Mouse (Mus musculus) C2C12 (cell line): ENCODE measurements around the gene Map3k20. TPM values are rescaled to one million over a fixed set of nuclear protein-coding genes. Genes with fewer than 3 reads are reported as not detected.

ENCODE experiments used
- H3K27me3 ChIP-seq: one replicate; pipeline ENCODE4 v1.6.1; 2011; ENCODE audit not compliant: control insufficient read depth, insufficient read depth, insufficient read length
- H3K36me3 ChIP-seq: one replicate; pipeline ENCODE4 v1.6.1; 2011; ENCODE audit not compliant: control insufficient read depth, insufficient read depth
- H3K4me3 ChIP-seq: one replicate; pipeline ENCODE4 v1.5.1; 2011; ENCODE audit warnings: mild to moderate bottlenecking, control low read depth; ENCODE audit not compliant: poor library complexity, insufficient read depth, severe bottlenecking
- H3K79me2 ChIP-seq: one replicate; pipeline ENCODE4 v1.6.1; 2011; ENCODE audit not compliant: control insufficient read depth, insufficient read depth
- H3K79me3 ChIP-seq: one replicate; pipeline ENCODE4 v1.6.1; 2011; ENCODE audit warnings: low read depth, control low read depth
- H3ac ChIP-seq: one replicate; pipeline ENCODE3; 2011; ENCODE audit warnings: low read depth; ENCODE audit not compliant: control insufficient read depth, insufficient read length
- CEBPB ChIP-seq: IDR thresholded peaks from one replicate; pipeline ENCODE4 v1.6.1; 2011; ENCODE audit warnings: low read depth, mild to moderate bottlenecking, control low read depth, moderate library complexity
- CTCF ChIP-seq: IDR thresholded peaks from one replicate; pipeline ENCODE4 v1.5.1; 2011; ENCODE audit not compliant: control insufficient read depth, insufficient read depth, insufficient read length
- FOSL1 ChIP-seq: IDR thresholded peaks from one replicate; pipeline ENCODE4 v1.8.0; 2011; ENCODE audit warnings: mild to moderate bottlenecking, low read length; ENCODE audit not compliant: poor library complexity, insufficient read depth, severe bottlenecking
- MAX ChIP-seq: IDR thresholded peaks from one replicate; pipeline ENCODE4 v1.6.1; 2011; ENCODE audit warnings: mild to moderate bottlenecking, control low read depth
- MYOD1 ChIP-seq: IDR thresholded peaks from one replicate; pipeline ENCODE4 v1.6.1; 2011; ENCODE audit warnings: low read depth; ENCODE audit not compliant: control insufficient read depth, insufficient read length
- MYOG ChIP-seq: IDR thresholded peaks from one replicate; pipeline ENCODE4 v1.6.1; 2011; ENCODE audit not compliant: control insufficient read depth, insufficient read length; ENCODE audit errors: extremely low read depth
- USF1 ChIP-seq: IDR thresholded peaks from one replicate; pipeline ENCODE4 v1.6.1; 2011; ENCODE audit warnings: low read depth, mild to moderate bottlenecking, control low read depth, moderate library complexity
- polyA plus RNA-seq: library from polyadenylated mRNA; unstranded; fragments of >200 nt; fragmentation: generic; extraction: Trizol; gene quantifications from one replicate; pipeline ENCODE4 v1.2.1, GENCODE M21; 2012; ENCODE audit warnings: missing spikeins

Gene Map3k20
- polyA plus RNA-seq, 1 experiment, result 19.5 TPM

DNA sequence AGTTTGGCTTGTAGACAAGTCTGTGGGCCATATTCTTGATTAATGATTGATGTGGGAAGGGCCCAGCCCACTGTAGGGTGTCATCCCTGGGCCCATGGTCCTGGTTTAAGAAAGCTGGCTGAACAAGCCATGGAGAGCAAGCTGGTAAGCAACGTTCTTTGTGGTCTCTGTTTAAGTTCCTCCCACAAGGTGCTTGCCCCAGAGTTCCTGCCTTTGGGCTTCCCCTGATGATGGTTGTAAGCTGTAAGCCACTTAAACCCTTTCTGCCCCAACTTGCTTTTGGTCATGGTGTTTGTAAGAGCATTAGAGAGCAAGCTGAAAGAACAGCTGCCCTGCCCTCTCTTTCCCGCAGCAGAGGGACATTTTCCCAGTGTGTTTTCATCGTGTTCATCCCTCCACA, 43.0 kb downstream of the Map3k20 start:
- Histone ChIP-seq H3K79me2 (peaks cover 91% of the 10 kb centered on the region), H3K27me3 (no peaks in the 10 kb centered on the region), H3ac (no peak overlapping the region), H3K79me3 (peaks cover 30% of the 10 kb centered on the region), H3K4me3 (no peak overlapping the region), H3K36me3 (peaks cover 44% of the 10 kb centered on the region)
- TF ChIP-seq USF1 (no peak), MYOD1 (no peak), FOSL1 (no peak), CEBPB (no peak), CTCF (no peak), MAX (no peak), MYOG (no peak)

DNA sequence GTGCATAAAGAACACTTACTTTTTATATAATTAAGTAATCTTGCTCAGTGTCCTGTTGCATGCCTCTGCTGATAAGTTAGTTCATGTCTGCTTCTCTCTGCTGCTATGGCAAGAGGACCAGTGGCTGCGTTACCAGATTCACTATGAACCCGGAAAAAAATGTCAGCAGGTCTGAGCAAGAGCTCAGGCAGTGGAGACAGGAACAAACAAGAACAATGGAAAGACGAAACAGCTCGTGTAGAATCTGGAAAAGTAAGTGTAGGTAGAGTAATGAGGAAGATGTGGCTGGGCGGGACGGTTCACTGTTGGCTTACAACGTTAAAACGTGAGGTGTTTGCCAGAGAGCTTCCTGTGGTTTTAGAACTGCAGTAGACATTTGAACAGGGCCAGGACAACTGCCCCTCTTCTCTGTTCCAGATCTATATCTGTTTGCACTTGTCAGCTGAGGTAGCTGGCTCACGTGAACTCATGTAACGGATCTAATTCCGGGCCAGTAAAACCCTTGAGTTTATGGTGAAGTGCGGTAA, 45.6 kb downstream of the Map3k20 start:
- TF ChIP-seq FOSL1 (no peak), CTCF (no peak), MAX (no peak), MYOD1 (no peak), MYOG (no peak), USF1 (no peak), CEBPB (no peak)
- Histone ChIP-seq H3K4me3 (no peak overlapping the region), H3K27me3 (no peaks in the 10 kb centered on the region), H3K36me3 (peaks cover 37% of the 10 kb centered on the region), H3ac (no peak overlapping the region), H3K79me3 (peaks cover 18% of the 10 kb centered on the region), H3K79me2 (peaks cover 88% of the 10 kb centered on the region)

DNA sequence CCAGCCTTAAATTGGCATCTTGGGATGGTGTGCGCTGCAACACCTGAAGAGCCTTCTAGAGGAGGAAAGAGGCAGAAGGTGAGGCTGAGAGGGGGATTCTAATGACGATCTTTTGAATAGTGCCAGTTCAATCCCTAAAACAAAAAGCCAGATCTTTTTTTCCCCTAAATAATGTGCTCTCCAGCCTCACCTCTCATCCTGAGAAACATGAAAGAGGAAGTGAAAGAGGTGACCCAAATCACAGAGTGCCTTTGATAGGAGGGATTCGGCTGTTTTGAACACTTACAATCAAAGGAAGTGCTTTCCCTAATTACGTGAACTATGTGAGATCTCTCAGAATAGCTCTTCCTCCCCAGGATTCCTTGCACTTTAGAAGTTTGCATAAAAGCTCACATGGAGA, 46.6 kb downstream of the Map3k20 start:
- TF ChIP-seq FOSL1, result no peak
- no peak for TF ChIP-seq CEBPB
- no peak for TF ChIP-seq CTCF
- no peak for TF ChIP-seq MYOG
- no peak for TF ChIP-seq USF1
- TF ChIP-seq MAX, result no peak
- no peak for TF ChIP-seq MYOD1
- Histone ChIP-seq H3ac (no peak overlapping the region), H3K36me3 (peaks cover 33% of the 10 kb centered on the region)

DNA sequence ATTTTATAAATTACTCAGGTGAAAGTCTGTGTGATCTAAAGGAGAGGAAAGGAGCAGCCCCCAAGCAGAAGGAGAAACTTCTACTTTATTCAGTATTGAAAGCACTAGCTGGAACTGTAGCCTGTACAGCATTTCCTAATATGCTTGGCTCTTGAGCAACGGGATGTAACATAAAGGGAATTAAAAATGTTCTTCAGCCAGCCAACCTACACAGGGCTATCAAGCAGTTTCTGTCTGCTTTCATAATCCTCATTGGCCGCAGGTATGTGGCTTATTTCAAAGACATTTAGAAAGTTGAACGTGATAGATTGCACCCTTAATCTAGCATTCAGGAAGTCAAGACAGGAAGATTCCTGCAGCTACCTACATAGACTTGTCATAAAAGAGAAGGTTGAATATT, 47.8 kb downstream of the Map3k20 start:
- Histone ChIP-seq H3K36me3 (peaks cover 31% of the 10 kb centered on the region), H3K79me2 (peaks cover 75% of the 10 kb centered on the region), H3K4me3 (no peak overlapping the region), H3K27me3 (no peaks in the 10 kb centered on the region), H3K79me3 (peaks cover 14% of the 10 kb centered on the region), H3ac (no peak overlapping the region)
- no peak for TF ChIP-seq FOSL1
- TF ChIP-seq MYOG, result no peak
- TF ChIP-seq MAX, result no peak
- TF ChIP-seq USF1, result no peak
- no peak for TF ChIP-seq CEBPB
- TF ChIP-seq MYOD1, result no peak
- no peak for TF ChIP-seq CTCF

More for the DNA sequence above, 46.6 kb downstream of the Map3k20 start:
- Histone ChIP-seq H3K4me3 (no peak overlapping the region), H3K79me3 (peaks cover 18% of the 10 kb centered on the region), H3K27me3 (no peaks in the 10 kb centered on the region), H3K79me2 (peaks cover 81% of the 10 kb centered on the region)

DNA sequence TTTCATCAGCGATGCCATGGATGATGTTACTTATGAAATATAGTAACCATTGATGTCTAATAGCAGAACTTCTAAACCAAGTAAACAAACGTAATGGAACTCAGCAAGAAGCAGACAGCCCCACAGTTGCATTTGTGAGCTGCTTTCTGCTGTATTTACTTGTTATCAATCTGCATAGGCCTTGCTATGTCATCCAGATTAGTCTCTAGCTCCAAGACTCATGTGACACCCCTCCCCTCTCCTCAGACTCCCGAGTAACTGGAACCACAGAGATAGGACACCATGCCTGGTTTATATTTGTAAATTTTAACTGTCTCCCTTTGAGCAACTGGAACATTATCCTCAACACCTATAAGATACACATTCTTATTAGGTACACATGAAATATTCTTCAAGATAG, 51.4 kb downstream of the Map3k20 start:
- peaks cover 72% of the 10 kb centered on the region for H3K79me2 ChIP-seq
- TF ChIP-seq CTCF (no peak), USF1 (no peak), CEBPB (no peak), MYOD1 (no peak), FOSL1 (no peak), MAX (no peak), MYOG (no peak)
- no peak overlapping the region for H3K4me3 ChIP-seq
- H3K79me3 ChIP-seq, result peaks cover 16% of the 10 kb centered on the region
- no peaks in the 10 kb centered on the region for H3K27me3 ChIP-seq
- H3K36me3 ChIP-seq, result peaks cover 26% of the 10 kb centered on the region
- no peak overlapping the region for H3ac ChIP-seq
